Mouse (Mus musculus) midbrain, embryonic 11.5 days (tissue): ENCODE results near the gene Mtr. TPM values are rescaled to one million over a fixed set of nuclear protein-coding genes. Genes with fewer than 3 reads are reported as not detected.
"Not testable (repeated sequence)": the region's sequence is repeated elsewhere in the genome, so short reads cannot be mapped to it uniquely, and the experiment has no call there.

Experiments used
- ATAC-seq: fragments of 200-750 bp; cut with Nextera tagmentation; 2 replicates; pipeline ENCODE4 v1.8.0; 2017; ENCODE audit warnings: moderate TSS enrichment, moderate library complexity; ENCODE audit not compliant: low FRiP score
- DNase-seq: peaks from one replicate; pipeline ENCODE4 v3.0.0; 2015; ENCODE audit warnings: low spot score; ENCODE audit errors: missing footprints
- H3K27ac ChIP-seq: fragments of 300-500 bp; sonication (generic); 2 replicates; pipeline ENCODE4 v1.5.1; 2014; ENCODE audit warnings: low read depth, low read length
- H3K27me3 ChIP-seq: fragments of 300-500 bp; sonication (generic); 2 replicates; pipeline ENCODE4 v1.6.1; 2014; ENCODE audit warnings: mild to moderate bottlenecking, low read length, moderate library complexity, mixed read lengths; ENCODE audit not compliant: control insufficient read depth, insufficient read depth
- H3K36me3 ChIP-seq: fragments of 300-500 bp; sonication (generic); 2 replicates; pipeline ENCODE4 v1.6.1; 2014; ENCODE audit warnings: mild to moderate bottlenecking, low read length, moderate library complexity, mixed read lengths; ENCODE audit not compliant: control insufficient read depth, insufficient read depth
- H3K4me1 ChIP-seq: fragments of 300-500 bp; sonication (generic); 2 replicates; pipeline ENCODE4 v1.6.1; 2014; ENCODE audit warnings: low read length; ENCODE audit not compliant: control insufficient read depth, insufficient read depth
- H3K4me2 ChIP-seq: fragments of 300-500 bp; sonication (generic); 2 replicates; pipeline ENCODE4 v1.6.1; 2014; ENCODE audit warnings: mild to moderate bottlenecking, moderate library complexity
- H3K4me3 ChIP-seq: fragments of 300-500 bp; sonication (generic); 2 replicates; pipeline ENCODE4 v1.5.1; 2014; ENCODE audit warnings: low read depth, low read length
- H3K9ac ChIP-seq: fragments of 300-500 bp; sonication (generic); 2 replicates; pipeline ENCODE4 v1.6.1; 2014; ENCODE audit warnings: low read length
- H3K9me3 ChIP-seq: fragments of 300-500 bp; sonication (generic); 2 replicates; pipeline ENCODE4 v1.6.1; 2016; ENCODE audit warnings: low read length; ENCODE audit not compliant: control insufficient read depth
- WGBS: fragments of 180-500 bp; shearing (Covaris S2); extraction: QIAGEN DNeasy Blood & Tissue Kit; methylation state at CpG from one replicate; pipeline ENCODE4 v1.1.7; 2014; 5-methylcytosine and 5-hydroxymethylcytosine counted together
- polyA plus RNA-seq: library from polyadenylated mRNA; unstranded; fragments of >200 nt; fragmentation: Nextera tagmentation; extraction: Ambion mirVana; gene quantifications from 2 replicates; pipeline ENCODE4 v1.2.1, GENCODE M21; 2014

Gene Mtr
- polyA plus RNA-seq, 1 experiment from 2014 or later: 13.5 TPM

GRCm38 (mm10) chr13:12159288-12160120 lies 98.4 kb downstream of the Mtr start:
- H3K9me3 ChIP-seq: no peaks in the 10 kb centered on the region
- no peak overlapping the region for H3K4me3 ChIP-seq
- ATAC-seq (peak; percentile 82), DNase-seq (no peak)
- no peaks in the 10 kb centered on the region for H3K27me3 ChIP-seq
- no peaks in the 10 kb centered on the region for H3K36me3 ChIP-seq
- H3K9ac ChIP-seq: no peak overlapping the region
- WGBS: 59% methylated on average over 9 of the region's 9 CpGs
- no peaks in the 10 kb centered on the region for H3K4me1 ChIP-seq
- H3K4me2 ChIP-seq: no peak overlapping the region
- H3K27ac ChIP-seq: no peak overlapping the region

GRCm38 (mm10) chr13:12153922-12154321 lies 104.0 kb downstream of the Mtr start:
- no peak overlapping the region for H3K27ac ChIP-seq
- no peak for ATAC-seq

GRCm38 (mm10) chr13:12146918-12147507 lies 110.9 kb downstream of the Mtr start:
- no peak for DNase-seq
- H3K4me3 ChIP-seq: no peak overlapping the region
- H3K27ac ChIP-seq: no peak overlapping the region
- 87% methylated on average over 6 of the region's 6 CpGs for WGBS
- no peaks in the 10 kb centered on the region for H3K36me3 ChIP-seq
- no peak overlapping the region for H3K9ac ChIP-seq
- no peak for ATAC-seq
- no peak overlapping the region for H3K4me2 ChIP-seq
- H3K27me3 ChIP-seq: no peaks in the 10 kb centered on the region
- no peaks in the 10 kb centered on the region for H3K9me3 ChIP-seq
- H3K4me1 ChIP-seq: no peaks in the 10 kb centered on the region

More at GRCm38 (mm10) chr13:12153922-12154321, 104.0 kb downstream of the Mtr start:
- Histone ChIP-seq H3K27me3 (no peaks in the 10 kb centered on the region), H3K4me3 (no peak overlapping the region), H3K4me2 (no peak overlapping the region), H3K36me3 (no peaks in the 10 kb centered on the region), H3K9me3 (no peaks in the 10 kb centered on the region), H3K4me1 (no peaks in the 10 kb centered on the region), H3K9ac (no peak overlapping the region)
- DNase-seq: no peak
- WGBS: 67% methylated on average over 11 of the region's 11 CpGs

- 86% methylated on average over 2 of the region's 2 CpGs for WGBS
- Histone ChIP-seq H3K27me3 (no peaks in the 10 kb centered on the region), H3K9ac (no peak overlapping the region), H3K9me3 (no peaks in the 10 kb centered on the region), H3K4me2 (no peak overlapping the region), H3K4me1 (no peaks in the 10 kb centered on the region), H3K4me3 (no peak overlapping the region), H3K36me3 (no peaks in the 10 kb centered on the region), H3K27ac (no peak overlapping the region)
- no peak for ATAC-seq
- DNase-seq: no peak
Observed at GRCm38 (mm10) chr13:12146402-12146801, 111.5 kb downstream of the Mtr start.

- no peak overlapping the region for H3K9ac ChIP-seq
- WGBS: 88% methylated on average over 5 of the region's 5 CpGs
Observed at GRCm38 (mm10) chr13:12143347-12143746, 114.6 kb downstream of the Mtr start.

GRCm38 (mm10) chr13:12136461-12136860 lies 121.5 kb downstream of the Mtr start:
- ATAC-seq, H3K4me2 ChIP-seq, DNase-seq, H3K9ac ChIP-seq, H3K4me3 ChIP-seq, H3K36me3 ChIP-seq, H3K4me1 ChIP-seq, H3K27me3 ChIP-seq, H3K27ac ChIP-seq, H3K9me3 ChIP-seq: not testable (repeated sequence)
- WGBS: 89% methylated on average over 10 of the region's 10 CpGs

More at GRCm38 (mm10) chr13:12143347-12143746, 114.6 kb downstream of the Mtr start:
- no peak for ATAC-seq
- Histone ChIP-seq H3K4me3 (no peak overlapping the region), H3K27me3 (no peaks in the 10 kb centered on the region), H3K4me2 (no peak overlapping the region), H3K27ac (no peak overlapping the region), H3K4me1 (no peaks in the 10 kb centered on the region), H3K9me3 (no peaks in the 10 kb centered on the region), H3K36me3 (no peaks in the 10 kb centered on the region)
- DNase-seq: no peak

GRCm38 (mm10) chr13:12133549-12133948 lies 124.4 kb downstream of the Mtr start:
- DNase-seq (no peak), ATAC-seq (no peak)
- WGBS: 83% methylated on average over 7 of the region's 7 CpGs
- no peak overlapping the region for H3K4me2 ChIP-seq
- H3K9ac ChIP-seq: no peak overlapping the region
- H3K4me1 ChIP-seq: no peaks in the 10 kb centered on the region; the same call in 1 of the 2 replicates
- H3K4me3 ChIP-seq: no peak overlapping the region
- H3K27me3 ChIP-seq: no peaks in the 10 kb centered on the region
- no peak overlapping the region for H3K27ac ChIP-seq
- no peaks in the 10 kb centered on the region for H3K9me3 ChIP-seq
- H3K36me3 ChIP-seq: no peaks in the 10 kb centered on the region

Other genes with a start within 250 kb of the Mtr start
- 0.25 and 0.34 TPM in 2 replicates for gene Ryr2, start 151.2 kb downstream of the Mtr start, polyA plus RNA-seq
- 0.19 and 0.61 TPM in 2 replicates for gene Actn2, start 82.6 kb upstream of the Mtr start, polyA plus RNA-seq
- gene Heatr1, start 136.9 kb upstream of the Mtr start, polyA plus RNA-seq: 35.5 and 36.3 TPM in 2 replicates
- gene Lgals8, start 206.8 kb upstream of the Mtr start, polyA plus RNA-seq: 10.5 and 13.8 TPM in 2 replicates